ENCODE assay signal across 8 mouse cellular contexts in the genomic region with DNA sequence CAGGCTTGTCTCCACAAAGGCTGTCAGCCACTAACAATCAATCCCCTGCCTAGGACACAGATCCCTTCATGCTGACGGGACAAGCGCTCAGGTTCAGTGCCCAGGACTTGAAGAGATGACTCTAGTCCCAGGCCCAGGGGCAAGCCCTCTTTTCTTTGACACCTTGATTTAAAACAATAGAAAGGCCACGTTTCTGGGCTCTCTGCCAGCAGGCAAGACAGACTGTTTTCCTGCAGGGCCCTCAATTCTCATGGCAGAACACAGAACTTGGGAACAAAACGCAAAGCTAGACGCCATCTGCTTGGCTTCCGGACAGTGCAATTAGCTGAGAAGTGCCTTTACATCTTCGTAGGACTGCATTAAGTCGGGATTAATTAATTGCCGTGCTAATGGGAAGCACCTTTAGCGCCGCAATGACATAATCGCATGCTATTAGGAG. TPM values are rescaled to one million over a fixed set of nuclear protein-coding genes. Genes with fewer than 3 reads are reported as not detected.
A peak's percentile ranks its signal among the peaks of the same experiment; 100 is the strongest.
DNase-seq lines count a peak whose midpoint lies in the region; ATAC-seq lines count a peak whose summit lies in the region.

No protein-coding gene starts in this region.

- no peaks in the 10 kb centered on the region for H3K36me3 ChIP-seq in forebrain, embryonic 15.5 days
- no peaks in the 10 kb centered on the region for H3K36me3 ChIP-seq in hindbrain, embryonic 16.5 days (ENCODE audit: control insufficient read depth, insufficient read depth, low read length)
- H3K36me3 ChIP-seq in midbrain, embryonic 15.5 days (replicated peaks): no peaks in the 10 kb centered on the region

- peak; percentile 55 for DNase-seq in left cerebral cortex, postnatal 4 days
- no peak for DNase-seq in left cerebral cortex, postnatal 25 days (ENCODE audit: low spot score in 2 of 2)
- no peak for DNase-seq in spleen, postnatal 4 days (ENCODE audit: low spot score in 2 of 2)
- DNase-seq in testis, postnatal 14 days (ENCODE audit: low spot score): no peak

- intact Hi-C loops in left cerebral cortex, postnatal 4 days (cut with DNase I): loop anchor here (10.0 kb wide), 1 partner anchor 208 kb away; no protein-coding TSS in a partner anchor
- intact Hi-C loops in left cerebral cortex, postnatal 25 days (cut with DNase I): no loop called here

- WGBS in forebrain, embryonic 15.5 days: 11% methylated on average over 12 of the region's 12 CpGs
- 25% methylated on average over 12 of the region's 12 CpGs for WGBS in hindbrain, embryonic 16.5 days
- WGBS in midbrain, embryonic 15.5 days: 18% methylated on average over 12 of the region's 12 CpGs

- H3K9ac ChIP-seq in forebrain, embryonic 15.5 days (replicated peaks): no peak overlapping the region
- no peak overlapping the region for H3K9ac ChIP-seq in hindbrain, embryonic 16.5 days (ENCODE audit: low read depth, low read length)
- H3K9ac ChIP-seq in midbrain, embryonic 15.5 days: no peak overlapping the region

- H3K4me3 ChIP-seq in forebrain, embryonic 15.5 days: no peak overlapping the region
- no peak overlapping the region for H3K4me3 ChIP-seq in hindbrain, embryonic 16.5 days (ENCODE audit: low read length)
- no peak overlapping the region for H3K4me3 ChIP-seq in midbrain, embryonic 15.5 days

- peaks cover 28% of the 10 kb centered on the region for H3K4me1 ChIP-seq in forebrain, embryonic 15.5 days
- H3K4me1 ChIP-seq in hindbrain, embryonic 16.5 days (ENCODE audit: control insufficient read depth, insufficient read depth, low read depth, low read length): no peaks in the 10 kb centered on the region; the same call in 1 of the 2 replicates
- peaks cover 7% of the 10 kb centered on the region; the same call in 1 of the 2 replicates for H3K4me1 ChIP-seq in midbrain, embryonic 15.5 days

- H3K27me3 ChIP-seq in forebrain, embryonic 15.5 days: no peaks in the 10 kb centered on the region
- no peaks in the 10 kb centered on the region for H3K27me3 ChIP-seq in hindbrain, embryonic 16.5 days (replicated peaks; ENCODE audit: control insufficient read depth, insufficient read depth, low read length)
- H3K27me3 ChIP-seq in midbrain, embryonic 15.5 days (replicated peaks): no peaks in the 10 kb centered on the region

- no peak overlapping the region for H3K4me2 ChIP-seq in forebrain, embryonic 15.5 days (replicated peaks)
- H3K4me2 ChIP-seq in hindbrain, embryonic 16.5 days (ENCODE audit: low read length): no peak overlapping the region
- H3K4me2 ChIP-seq in midbrain, embryonic 15.5 days: no peak overlapping the region

- H3K9me3 ChIP-seq in forebrain, embryonic 15.5 days: no peaks in the 10 kb centered on the region
- no peaks in the 10 kb centered on the region for H3K9me3 ChIP-seq in hindbrain, embryonic 16.5 days (ENCODE audit: control insufficient read depth, low read length)
- H3K9me3 ChIP-seq in midbrain, embryonic 15.5 days: no peaks in the 10 kb centered on the region

- H3K27ac ChIP-seq in forebrain, embryonic 15.5 days (replicated peaks): peak overlapping the region; percentile 47
- H3K27ac ChIP-seq in hindbrain, embryonic 16.5 days (ENCODE audit: low read depth, low read length): no peak overlapping the region
- peak overlapping the region; percentile 51 for H3K27ac ChIP-seq in midbrain, embryonic 15.5 days

- peak; percentile 41 for ATAC-seq in forebrain, embryonic 15.5 days (replicated peaks)
- peak; percentile 46 for ATAC-seq in hindbrain, embryonic 16.5 days
- peak; percentile 21; the same call in 1 of the 2 replicates for ATAC-seq in midbrain, embryonic 15.5 days (replicated peaks)
- ATAC-seq in granulocyte monocyte progenitor cell, adult 5-6 weeks (replicated peaks; ENCODE audit: poor library complexity, severe bottlenecking): no peak

RNA-seq across cellular contexts. Expression of gene Elk3, which starts 28.4 kb away (rescaled TPM):
- total RNA-seq in left cerebral cortex, postnatal 4 days (2021): 10 to 100 TPM; 13.4 to 16.0 TPM
- total RNA-seq in left cerebral cortex, postnatal 25 days (2021): 10 to 100 TPM in 1 of 2 experiments, 1 to 10 TPM in 1; 9.6 to 12.4 TPM
- polyA plus RNA-seq in forebrain, embryonic 15.5 days (2015; fragmentation: Nextera tagmentation; extraction: Ambion mirVana): 6.2 and 7.9 TPM in 2 replicates
- 4.1 and 8.8 TPM in 2 replicates for polyA plus RNA-seq in hindbrain, embryonic 16.5 days (2015; fragmentation: Nextera tagmentation; extraction: Ambion mirVana)
- 7.5 and 7.9 TPM in 2 replicates for polyA plus RNA-seq in midbrain, embryonic 15.5 days (2015; fragmentation: Nextera tagmentation; extraction: Ambion mirVana)
- total RNA-seq in granulocyte monocyte progenitor cell, adult 5-6 weeks (2014; fragmentation: Nextera tagmentation): 32.0 and 34.6 TPM in 2 replicates
- total RNA-seq in granulocyte monocyte progenitor cell, adult 5-6 weeks (2017): 16.3 and 19.0 TPM in 2 replicates
